Comparison of ENCODE assay signal across 25 mouse cellular contexts in the genomic region with DNA sequence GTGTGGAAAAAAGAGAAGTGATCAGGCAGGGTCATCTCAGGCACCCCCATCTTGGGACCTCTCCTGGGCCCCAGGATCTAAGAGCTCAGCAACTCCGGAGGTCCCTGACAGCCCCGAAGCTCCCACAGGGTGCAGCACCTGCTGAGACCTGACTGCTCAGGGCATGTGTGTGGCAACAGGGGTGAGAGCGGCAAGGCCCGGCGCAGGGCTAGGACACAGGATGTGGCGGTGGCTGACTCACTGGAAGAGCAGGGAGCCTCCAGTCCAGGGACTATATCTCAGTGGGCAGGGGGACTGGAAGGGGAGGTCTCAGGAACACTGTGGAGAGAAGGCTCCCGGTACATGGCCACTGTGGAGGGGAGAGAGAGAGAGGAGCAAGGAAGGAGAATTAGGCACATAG. TPM values are rescaled to one million over a fixed set of nuclear protein-coding genes. Genes with fewer than 3 reads are reported as not detected.
A peak's percentile ranks its signal among the peaks of the same experiment; 100 is the strongest.
DNase-seq lines count a peak whose midpoint lies in the region; ATAC-seq and TF ChIP-seq lines count a peak whose summit lies in the region.
"Had no signal": no experiment of that assay in that cellular context is flagged by ENCODE, and none has a peak within 500 bp of the region (broad histone marks: within the 10 kb centered on the region; RNA-seq: fewer than 3 reads in every experiment).

No protein-coding gene starts in this region.

- no peak for TF ChIP-seq CTCF in bone marrow macrophage, adult 2 months (IDR thresholded peaks at IDR 0.05; ENCODE audit: low read depth, low read length)

- ATAC-seq in hindbrain, embryonic 13.5 days (ENCODE audit: low FRiP score), result no peak
- ATAC-seq in hindbrain, embryonic 16.5 days, result no peak
- ATAC-seq in megakaryocyte, adult 5-6 weeks (ENCODE audit: poor library complexity, severe bottlenecking), result no peak
- ATAC-seq: forebrain, postnatal 0 days; inflammation-experienced regulatory T-cells, adult 6 months; intestine, postnatal 0 days had no signal

- H3K4me1 ChIP-seq in hindbrain, embryonic 13.5 days (replicated peaks), result peaks cover 58% of the 10 kb centered on the region
- peaks cover 35% of the 10 kb centered on the region for H3K4me1 ChIP-seq in hindbrain, embryonic 16.5 days (ENCODE audit: control insufficient read depth, insufficient read depth, low read depth, low read length)
- peaks cover 35% of the 10 kb centered on the region for H3K4me1 ChIP-seq in bone marrow macrophage, adult 2 months (ENCODE audit: control insufficient read depth, insufficient read depth, low read length)

- H3K27me3 ChIP-seq in hindbrain, embryonic 13.5 days, result peaks cover 56% of the 10 kb centered on the region
- peaks cover 4% of the 10 kb centered on the region for H3K27me3 ChIP-seq in hindbrain, embryonic 16.5 days (replicated peaks; ENCODE audit: control insufficient read depth, insufficient read depth, low read length)

- no peaks in the 10 kb centered on the region for H3K9me3 ChIP-seq in hindbrain, embryonic 13.5 days
- no peaks in the 10 kb centered on the region for H3K9me3 ChIP-seq in hindbrain, embryonic 16.5 days (ENCODE audit: control insufficient read depth, low read length)
- H3K9me3 ChIP-seq: embryonic facial prominence, embryonic 12.5 days; G1E; heart, embryonic 15.5 days had no signal

- H3K36me3 ChIP-seq in hindbrain, embryonic 13.5 days, result peaks cover 4% of the 10 kb centered on the region
- H3K36me3 ChIP-seq in hindbrain, embryonic 16.5 days (ENCODE audit: control insufficient read depth, insufficient read depth, low read length), result no peaks in the 10 kb centered on the region
- H3K36me3 ChIP-seq: embryonic facial prominence, embryonic 12.5 days; heart, embryonic 15.5 days had no signal

- no peak overlapping the region for H3K4me2 ChIP-seq in hindbrain, embryonic 13.5 days
- H3K4me2 ChIP-seq in hindbrain, embryonic 16.5 days (ENCODE audit: low read length), result no peak overlapping the region
- H3K4me2 ChIP-seq: embryonic facial prominence, embryonic 12.5 days; heart, embryonic 15.5 days; hindbrain, embryonic 14.5 days had no signal

- peak; percentile 76 for DNase-seq in 3134 (ENCODE audit: extremely low read depth, insufficient read length, low spot score)
- peak; percentile 8 for DNase-seq in 3T3-L1 (ENCODE audit: low read depth, low spot score)
- no peak for DNase-seq in lung, postnatal 25 days (ENCODE audit: low spot score)
- DNase-seq: adrenal gland, postnatal 10 days; cerebellum, adult 11-12 months; cerebellum, adult 9-10 months; cerebellum, postnatal 25 days; forebrain, postnatal 0 days; gastrocnemius, postnatal 14 days; heart, postnatal 14 days had no signal

- 75% methylated on average over 7 of the region's 7 CpGs for WGBS in hindbrain, embryonic 13.5 days
- 88% methylated on average over 7 of the region's 7 CpGs for WGBS in hindbrain, embryonic 16.5 days

- H3K27ac ChIP-seq in hindbrain, embryonic 13.5 days, result no peak overlapping the region
- H3K27ac ChIP-seq in hindbrain, embryonic 16.5 days (ENCODE audit: low read depth, low read length), result no peak overlapping the region
- peak overlapping the region; percentile 94 for H3K27ac ChIP-seq in bone marrow macrophage, adult 2 months (ENCODE audit: insufficient read depth, low read depth, low read length)
- H3K27ac ChIP-seq: embryonic facial prominence, embryonic 12.5 days; heart, embryonic 15.5 days; hindbrain, embryonic 14.5 days had no signal

- no peak for TF ChIP-seq POLR2A in bone marrow macrophage, adult 2 months (IDR thresholded peaks at IDR 0.05; ENCODE audit: borderline replicate concordance, low read depth, low read length)

- 0 out of 2 replicates have a peak overlapping the region, but pooled peaks have one; percentile 24 for H3K9ac ChIP-seq in hindbrain, embryonic 13.5 days
- H3K9ac ChIP-seq in hindbrain, embryonic 16.5 days (ENCODE audit: low read depth, low read length), result no peak overlapping the region
- H3K9ac ChIP-seq: embryonic facial prominence, embryonic 12.5 days; forebrain, postnatal 0 days; heart, embryonic 15.5 days; hindbrain, embryonic 14.5 days had no signal

- no peak overlapping the region for H3K4me3 ChIP-seq in hindbrain, embryonic 13.5 days
- H3K4me3 ChIP-seq in hindbrain, embryonic 16.5 days (ENCODE audit: low read length), result no peak overlapping the region
- peak overlapping the region; percentile 75 for H3K4me3 ChIP-seq in bone marrow macrophage, adult 2 months (ENCODE audit: insufficient read depth, low read length)
- H3K4me3 ChIP-seq: embryonic facial prominence, embryonic 12.5 days; heart, embryonic 15.5 days had no signal

RNA-seq across cellular contexts. Expression of a gene that starts 2.2 kb away (rescaled TPM):
- 1.5 and 2.6 TPM in 2 replicates for polyA plus RNA-seq in hindbrain, embryonic 13.5 days (2015; fragmentation: Nextera tagmentation; extraction: Ambion mirVana)
- polyA plus RNA-seq in hindbrain, embryonic 16.5 days (2015; fragmentation: Nextera tagmentation; extraction: Ambion mirVana), result 1.4 and 2.9 TPM in 2 replicates
- polyA plus RNA-seq in bone marrow macrophage, adult 2 months (2012; ENCODE audit: insufficient read depth, insufficient read length, missing spikeins), result 1.0 and 1.8 TPM in 2 replicates
- 0.32 and 0.36 TPM in 2 replicates for total RNA-seq in megakaryocyte, adult 5-6 weeks (2015)
- total RNA-seq in megakaryocyte, adult 5-6 weeks (2017), result 0.16 TPM in 1 of 2 replicates, not detected in the other

RNA-seq across cellular contexts. Expression of a gene that starts 3.7 kb away (rescaled TPM):
- polyA plus RNA-seq in hindbrain, embryonic 13.5 days (2015; fragmentation: Nextera tagmentation; extraction: Ambion mirVana), result 4.8 and 5.5 TPM in 2 replicates
- polyA plus RNA-seq in hindbrain, embryonic 16.5 days (2015; fragmentation: Nextera tagmentation; extraction: Ambion mirVana), result 6.7 and 7.2 TPM in 2 replicates
- 27.9 and 29.7 TPM in 2 replicates for polyA plus RNA-seq in bone marrow macrophage, adult 2 months (2012; ENCODE audit: insufficient read depth, insufficient read length, missing spikeins)
- total RNA-seq in megakaryocyte, adult 5-6 weeks (2015), result 0.14 TPM in 1 of 2 replicates, not detected in the other
- not detected in 2 replicates for total RNA-seq in megakaryocyte, adult 5-6 weeks (2017)
- polyA plus RNA-seq: inflammation-experienced regulatory T-cells, adult 6 months had no signal

RNA-seq across cellular contexts. Expression of a gene that starts 7.5 kb away (rescaled TPM):
- 1.1 TPM in 2 replicates for polyA plus RNA-seq in hindbrain, embryonic 13.5 days (2015; fragmentation: Nextera tagmentation; extraction: Ambion mirVana)
- polyA plus RNA-seq in hindbrain, embryonic 16.5 days (2015; fragmentation: Nextera tagmentation; extraction: Ambion mirVana), result 1.3 and 1.6 TPM in 2 replicates
- not detected in 2 replicates for polyA plus RNA-seq in bone marrow macrophage, adult 2 months (2012; ENCODE audit: insufficient read depth, insufficient read length, missing spikeins)
- total RNA-seq in megakaryocyte, adult 5-6 weeks (2015), result not detected in 2 replicates
- not detected in 2 replicates for total RNA-seq in megakaryocyte, adult 5-6 weeks (2017)
- total RNA-seq: G1E had no signal
- polyA plus RNA-seq: cortical plate, adult 2 months; G1E; inflammation-experienced regulatory T-cells, adult 6 months had no signal

RNA-seq across cellular contexts. Expression of a gene that starts 17.2 kb away (rescaled TPM):
- not detected in 2 replicates for polyA plus RNA-seq in hindbrain, embryonic 13.5 days (2015; fragmentation: Nextera tagmentation; extraction: Ambion mirVana)
- polyA plus RNA-seq in hindbrain, embryonic 16.5 days (2015; fragmentation: Nextera tagmentation; extraction: Ambion mirVana), result not detected in 2 replicates
- polyA plus RNA-seq in bone marrow macrophage, adult 2 months (2012; ENCODE audit: insufficient read depth, insufficient read length, missing spikeins), result not detected in 2 replicates
- not detected in 2 replicates for total RNA-seq in megakaryocyte, adult 5-6 weeks (2015)
- not detected in 2 replicates for total RNA-seq in megakaryocyte, adult 5-6 weeks (2017)
- total RNA-seq: adrenal gland, postnatal 10 days; adrenal gland, postnatal 4 days; forebrain, postnatal 0 days; gastrocnemius, adult 18-20 months; gastrocnemius, postnatal 14 days; heart, postnatal 14 days; hematopoietic stem cell, adult 5-6 weeks had no signal
- polyA plus RNA-seq: cortical plate, adult 2 months; embryonic facial prominence, embryonic 12.5 days; forebrain, embryonic 11.5 days; forebrain, postnatal 0 days; G1E; heart, embryonic 15.5 days; hindbrain, embryonic 14.5 days; inflammation-experienced regulatory T-cells, adult 6 months; intestine, postnatal 0 days had no signal

RNA-seq across cellular contexts. Expression of a gene that starts 20.3 kb away (rescaled TPM):
- 0.10 TPM in 1 of 2 replicates, not detected in the other for polyA plus RNA-seq in hindbrain, embryonic 13.5 days (2015; fragmentation: Nextera tagmentation; extraction: Ambion mirVana)
- not detected in 2 replicates for polyA plus RNA-seq in hindbrain, embryonic 16.5 days (2015; fragmentation: Nextera tagmentation; extraction: Ambion mirVana)
- polyA plus RNA-seq in bone marrow macrophage, adult 2 months (2012; ENCODE audit: insufficient read depth, insufficient read length, missing spikeins), result not detected in 2 replicates
- total RNA-seq in megakaryocyte, adult 5-6 weeks (2015), result not detected in 2 replicates
- total RNA-seq in megakaryocyte, adult 5-6 weeks (2017), result not detected in 2 replicates
- total RNA-seq: adrenal gland, postnatal 10 days; adrenal gland, postnatal 4 days; forebrain, postnatal 0 days; G1E; gastrocnemius, adult 18-20 months; gastrocnemius, postnatal 14 days; heart, postnatal 14 days; hematopoietic stem cell, adult 5-6 weeks had no signal
- polyA plus RNA-seq: cortical plate, adult 2 months; embryonic facial prominence, embryonic 12.5 days; forebrain, embryonic 11.5 days; forebrain, postnatal 0 days; G1E; heart, embryonic 15.5 days; hindbrain, embryonic 14.5 days; inflammation-experienced regulatory T-cells, adult 6 months had no signal
